Mouse (Mus musculus) gastrocnemius, postnatal 36 days (tissue): ENCODE measurements around the gene Gm5483. TPM values are rescaled to one million over a fixed set of nuclear protein-coding genes. Genes with fewer than 3 reads are reported as not detected.
"Not testable (repeated sequence)": the region's sequence is repeated elsewhere in the genome, so short reads cannot be mapped to it uniquely, and the experiment has no call there.

Experiments used
- DNase-seq, 2 experiments: peaks; one replicate each; pipeline ENCODE4 v3.0.0; 2022
- intact Hi-C: fragments of 180-260 bp; cut with DNase I; formaldehyde crosslinking; loops from one replicate; pipeline ENCODE4 v1.15.1; 2025
- long read RNA-seq, 2 experiments: library from polyadenylated mRNA; stranded (forward); transcript quantifications; one replicate each; pipeline ENCODE4 v2.0.0; 2021
- total RNA-seq, 2 experiments: library from RNA; stranded (reverse); gene quantifications; 2 replicates each; pipeline ENCODE4 v1.2.3; 2021

Gm5483 gene
- not detected for total RNA-seq
- long read RNA-seq, experiment 1, result 0 reads
- long read RNA-seq, experiment 2, result 0 reads

GRCm38 (mm10) chr16:36183912-36184311 lies at the start of gene Gm5483:
Gm5483 (plus strand) TSS chr16:36184212.
- intact Hi-C loops, DNase-seq: not testable (repeated sequence)

DNA sequence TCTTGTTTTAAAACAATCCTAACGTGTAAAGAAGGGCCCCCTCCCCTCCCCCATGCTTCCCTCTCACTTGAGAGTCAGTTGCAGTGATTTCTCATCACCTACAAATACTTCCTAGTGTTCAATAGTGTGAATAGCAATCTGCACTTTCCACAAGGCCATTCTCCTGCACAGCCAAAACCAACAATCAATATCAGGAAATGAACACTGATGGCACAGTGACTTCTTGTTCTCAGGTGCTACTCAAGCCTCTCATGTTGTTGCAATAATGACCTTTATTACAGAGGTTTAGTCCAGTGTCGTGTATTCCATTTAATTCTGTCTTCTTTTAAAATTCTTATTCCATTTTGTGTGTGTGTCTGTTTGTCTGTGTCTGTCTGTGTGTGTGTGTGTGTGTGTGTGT lies 45.8 kb upstream of the Gm5483 start:
- intact Hi-C loops, result no loop called here
- no peak for DNase-seq

- no peak for DNase-seq
- intact Hi-C loops, result no loop called here
Measured at GRCm38 (mm10) chr16:36156402-36156975, 27.5 kb upstream of the Gm5483 start, which contains the start of gene Stfa2l1. Stfa2l1 (plus strand) TSS chr16:36156811.

DNA sequence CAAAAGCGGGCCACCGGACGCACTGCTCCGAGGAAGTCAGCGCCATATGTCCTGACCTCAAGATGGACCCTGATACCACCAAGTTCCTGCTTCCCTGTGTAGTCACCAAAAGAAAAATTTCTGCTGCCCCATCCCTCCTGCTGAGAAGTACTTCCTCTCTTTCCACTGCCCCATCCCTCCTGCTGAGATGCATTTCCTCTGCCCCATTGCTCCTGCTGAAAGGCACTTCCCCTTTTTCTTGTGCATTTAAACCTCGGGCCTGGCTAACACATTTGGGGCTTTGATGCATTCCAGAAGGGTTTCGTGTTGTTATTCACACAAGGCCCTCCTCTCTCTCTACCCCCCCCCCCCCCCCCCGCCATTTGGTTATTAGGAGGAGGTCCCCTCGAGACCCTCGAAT lies 16.2 kb upstream of the Gm5483 start:
- intact Hi-C loops, DNase-seq: not testable (repeated sequence)

DNA sequence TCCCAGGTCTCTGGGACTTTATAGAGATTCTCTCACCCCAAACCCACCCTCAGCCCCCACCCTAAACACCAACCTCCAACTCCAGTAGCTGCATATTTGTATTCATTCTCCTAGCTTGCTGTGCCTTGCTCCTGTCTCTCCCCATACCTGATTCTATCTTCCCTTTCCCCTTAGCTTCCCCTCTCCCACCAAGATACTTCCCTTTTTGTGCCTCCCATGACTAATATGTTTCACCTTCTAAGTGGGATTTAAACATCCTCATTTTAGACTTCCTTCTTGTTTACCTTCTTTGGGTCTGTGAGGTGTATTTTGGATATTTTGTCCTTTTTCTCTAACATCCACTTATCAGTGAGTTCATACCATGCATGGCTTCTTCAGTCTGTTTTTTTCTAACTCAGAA lies 7.9 kb upstream of the Gm5483 start:
- intact Hi-C loops, result no loop called here
- DNase-seq, result no peak

GRCm38 (mm10) chr16:36179910-36180309 lies 4.1 kb upstream of the Gm5483 start:
- DNase-seq, result no peak

GRCm38 (mm10) chr16:36199226-36199625 lies 15.2 kb downstream of the Gm5483 start:
- intact Hi-C loops, result no loop called here
- no peak for DNase-seq

More at GRCm38 (mm10) chr16:36179910-36180309, 4.1 kb upstream of the Gm5483 start:
- intact Hi-C loops, result no loop called here

GRCm38 (mm10) chr16:36203846-36204245 lies 19.8 kb downstream of the Gm5483 start:
- intact Hi-C loops, result no loop called here
- no peak for DNase-seq

GRCm38 (mm10) chr16:36205684-36206083 lies 21.7 kb downstream of the Gm5483 start:
- DNase-seq, intact Hi-C loops: not testable (repeated sequence)

GRCm38 (mm10) chr16:36209967-36210453 lies 26.0 kb downstream of the Gm5483 start, which contains the start of gene Gm5416:
Gm5416 (plus strand) TSS chr16:36210403.
- no peak for DNase-seq
- intact Hi-C loops, result no loop called here

- intact Hi-C loops, DNase-seq: not testable (repeated sequence)
Measured at GRCm38 (mm10) chr16:36221168-36221567, 37.2 kb downstream of the Gm5483 start, which contains the start of gene 2010005H15Rik. 2010005H15Rik (plus strand) TSS chr16:36221468.

Other genes with a start within 250 kb of the Gm5483 start
- 1 to 10 TPM; 4.3 to 4.7 TPM for gene Parp9, start 245.7 kb upstream of the Gm5483 start, total RNA-seq
- 1 to 10 TPM; 3.6 to 4.6 TPM for gene Dtx3l, start 245.1 kb upstream of the Gm5483 start, total RNA-seq
- 100 to 1,000 TPM; 156 to 177 TPM for gene Kpna1, start 205.5 kb upstream of the Gm5483 start, total RNA-seq
- 1 to 10 TPM; 1.2 to 1.8 TPM for gene Wdr5b, start 143.0 kb upstream of the Gm5483 start, total RNA-seq
- gene Fam162a, start 112.6 kb upstream of the Gm5483 start, total RNA-seq, result 100 to 1,000 TPM; 108 to 113 TPM
- 10 to 100 TPM; 25.5 to 28.4 TPM for gene Ccdc58, start 112.5 kb upstream of the Gm5483 start, total RNA-seq
- not detected for gene Csta1, start 53.0 kb upstream of the Gm5483 start, total RNA-seq
- not detected for gene Stfa2l1, start 27.4 kb upstream of the Gm5483 start, total RNA-seq
- not detected for gene Gm5416, start 26.2 kb downstream of the Gm5483 start, total RNA-seq
- gene 2010005H15Rik, start 37.3 kb downstream of the Gm5483 start, total RNA-seq, result not detected
- gene Stfa1, start 92.7 kb downstream of the Gm5483 start, total RNA-seq, result not detected
- gene BC117090, start 150.1 kb downstream of the Gm5483 start, total RNA-seq, result not detected
- not detected for gene BC100530, start 183.5 kb downstream of the Gm5483 start, total RNA-seq
- gene Stfa2, start 224.2 kb downstream of the Gm5483 start, total RNA-seq, result not detected